Mouse (Mus musculus) intestine, embryonic 14.5 days (tissue): ENCODE data around the gene Ppp1cc. TPM values are rescaled to one million over a fixed set of nuclear protein-coding genes. Genes with fewer than 3 reads are reported as not detected.
"Not testable (repeated sequence)": the region's sequence is repeated elsewhere in the genome, so short reads cannot be mapped to it uniquely, and the experiment has no call there.

Experiments
- ATAC-seq: fragments of 200-750 bp; cut with Nextera tagmentation; replicated peaks from 2 replicates; pipeline ENCODE4 v1.8.0; 2017; ENCODE audit warnings: low read depth, moderate number of reproducible peaks, moderate TSS enrichment, moderate library complexity; ENCODE audit not compliant: low FRiP score, low TSS enrichment
- DNase-seq: peaks from one replicate; pipeline ENCODE4 v3.0.0-alpha.2; 2018; ENCODE audit warnings: low spot score
- H3K27ac ChIP-seq: fragments of 300-500 bp; sonication (generic); 2 replicates; pipeline ENCODE4 v1.5.1; 2014; ENCODE audit warnings: low read depth, mild to moderate bottlenecking, control low read depth
- H3K27me3 ChIP-seq: fragments of 300-500 bp; sonication (generic); replicated peaks from 2 replicates; pipeline ENCODE4 v1.6.1; 2014; ENCODE audit warnings: low read length, control low read depth; ENCODE audit not compliant: control insufficient read depth, insufficient read depth
- H3K36me3 ChIP-seq: fragments of 300-500 bp; sonication (generic); 2 replicates; pipeline ENCODE4 v1.6.1; 2014; ENCODE audit warnings: low read length, control low read depth; ENCODE audit not compliant: control insufficient read depth, insufficient read depth
- H3K4me1 ChIP-seq: fragments of 300-500 bp; sonication (generic); replicated peaks from 2 replicates; pipeline ENCODE4 v1.6.1; 2014; ENCODE audit warnings: low read length, control low read depth, mixed read lengths; ENCODE audit not compliant: control insufficient read depth, insufficient read depth
- H3K4me2 ChIP-seq: fragments of 300-500 bp; sonication (generic); 2 replicates; pipeline ENCODE4 v1.6.1; 2014; ENCODE audit warnings: low read length
- H3K4me3 ChIP-seq: fragments of 300-500 bp; sonication (generic); 2 replicates; pipeline ENCODE4 v1.5.1; 2014; ENCODE audit warnings: low read depth, low read length, control low read depth, mixed read lengths
- H3K9ac ChIP-seq: fragments of 300-500 bp; sonication (generic); 2 replicates; pipeline ENCODE4 v1.6.1; 2014; ENCODE audit warnings: mild to moderate bottlenecking, low read length
- H3K9me3 ChIP-seq: fragments of 300-500 bp; sonication (generic); 2 replicates; pipeline ENCODE4 v1.6.1; 2016; ENCODE audit warnings: low read length, control low read depth; ENCODE audit not compliant: control insufficient read depth
- WGBS: fragments of 180-500 bp; shearing (Covaris S2); extraction: QIAGEN DNeasy Blood & Tissue Kit; methylation state at CpG from one replicate; pipeline ENCODE4 v1.1.7; 2014; 5-methylcytosine and 5-hydroxymethylcytosine counted together
- polyA plus RNA-seq: library from polyadenylated mRNA; unstranded; fragments of >200 nt; fragmentation: Nextera tagmentation; extraction: Ambion mirVana; gene quantifications from 2 replicates; pipeline ENCODE4 v1.2.1, GENCODE M21; 2014

Gene Ppp1cc
- polyA plus RNA-seq, 1 experiment from 2014 or later: 259 TPM

- Histone ChIP-seq H3K27ac (no peak overlapping the region), H3K9me3 (no peaks in the 10 kb centered on the region), H3K36me3 (peaks cover 98% of the 10 kb centered on the region), H3K4me2 (no peak overlapping the region), H3K4me3 (no peak overlapping the region), H3K4me1 (peaks cover 4% of the 10 kb centered on the region), H3K27me3 (no peaks in the 10 kb centered on the region), H3K9ac (no peak overlapping the region)
- no peak for DNase-seq
- 91% methylated on average over 14 of the region's 14 CpGs for WGBS
- ATAC-seq: no peak
These were observed 10.4 kb downstream of the Ppp1cc start for GRCm38 (mm10) chr5:122168344-122169069.

- no peak overlapping the region for H3K4me3 ChIP-seq
- no peaks in the 10 kb centered on the region for H3K9me3 ChIP-seq
- H3K9ac ChIP-seq: no peak overlapping the region
- H3K4me2 ChIP-seq: no peak overlapping the region
- no peak overlapping the region for H3K27ac ChIP-seq
- DNase-seq (no peak), ATAC-seq (no peak)
- no peaks in the 10 kb centered on the region for H3K27me3 ChIP-seq
- 94% methylated on average over 8 of the region's 8 CpGs for WGBS
- peaks cover 88% of the 10 kb centered on the region for H3K36me3 ChIP-seq
- no peaks in the 10 kb centered on the region; the same call in 1 of the 2 replicates for H3K4me1 ChIP-seq
These were observed 13.0 kb downstream of the Ppp1cc start for GRCm38 (mm10) chr5:122171058-122171457.

- Histone ChIP-seq H3K27me3 (no peaks in the 10 kb centered on the region), H3K9me3 (no peaks in the 10 kb centered on the region), H3K36me3 (peaks cover 63% of the 10 kb centered on the region), H3K4me1 (no peaks in the 10 kb centered on the region), H3K4me3 (no peak overlapping the region), H3K4me2 (no peak overlapping the region), H3K9ac (no peak overlapping the region), H3K27ac (no peak overlapping the region)
- ATAC-seq (no peak), DNase-seq (no peak)
- 42% methylated on average over 2 of the region's 2 CpGs for WGBS
These were observed 17.3 kb downstream of the Ppp1cc start for GRCm38 (mm10) chr5:122175402-122175801.

- no peaks in the 10 kb centered on the region for H3K9me3 ChIP-seq
- H3K4me2 ChIP-seq: no peak overlapping the region
- H3K36me3 ChIP-seq: peaks cover 57% of the 10 kb centered on the region
- DNase-seq: no peak
- no peaks in the 10 kb centered on the region for H3K4me1 ChIP-seq
- no peak overlapping the region for H3K4me3 ChIP-seq
- ATAC-seq: no peak
- H3K27ac ChIP-seq: no peak overlapping the region
- no peak overlapping the region for H3K9ac ChIP-seq
- WGBS: 90% methylated on average over 7 of the region's 7 CpGs
- no peaks in the 10 kb centered on the region for H3K27me3 ChIP-seq
These were observed 17.9 kb downstream of the Ppp1cc start for GRCm38 (mm10) chr5:122175961-122176360.

GRCm38 (mm10) chr5:122176398-122176797 is 18.3 kb downstream of the Ppp1cc start:
- Histone ChIP-seq H3K9ac (no peak overlapping the region), H3K27ac (no peak overlapping the region), H3K4me2 (no peak overlapping the region), H3K4me3 (no peak overlapping the region), H3K4me1 (no peaks in the 10 kb centered on the region), H3K36me3 (peaks cover 53% of the 10 kb centered on the region), H3K9me3 (no peaks in the 10 kb centered on the region), H3K27me3 (no peaks in the 10 kb centered on the region)
- DNase-seq: peak; percentile 69
- 53% methylated on average over 1 of the region's 1 CpGs for WGBS
- peak; percentile 57; the same call in 1 of the 2 replicates for ATAC-seq

GRCm38 (mm10) chr5:122179665-122180064 is 21.6 kb downstream of the Ppp1cc start:
- 58% methylated on average over 6 of the region's 6 CpGs for WGBS

GRCm38 (mm10) chr5:122184283-122184806 is 26.3 kb downstream of the Ppp1cc start:
- H3K36me3 ChIP-seq: no peaks in the 10 kb centered on the region
- no peak overlapping the region for H3K4me2 ChIP-seq
- no peak overlapping the region for H3K4me3 ChIP-seq
- DNase-seq (no peak), ATAC-seq (no peak)
- no peaks in the 10 kb centered on the region for H3K4me1 ChIP-seq
- H3K27ac ChIP-seq: no peak overlapping the region
- 87% methylated on average over 7 of the region's 7 CpGs for WGBS
- no peaks in the 10 kb centered on the region for H3K9me3 ChIP-seq
- no peaks in the 10 kb centered on the region for H3K27me3 ChIP-seq
- no peak overlapping the region for H3K9ac ChIP-seq

More at GRCm38 (mm10) chr5:122179665-122180064, 21.6 kb downstream of the Ppp1cc start:
- DNase-seq: no peak
- Histone ChIP-seq H3K27ac (no peak overlapping the region), H3K36me3 (peaks cover 28% of the 10 kb centered on the region), H3K4me2 (no peak overlapping the region), H3K27me3 (no peaks in the 10 kb centered on the region), H3K9ac (no peak overlapping the region), H3K9me3 (no peaks in the 10 kb centered on the region), H3K4me3 (no peak overlapping the region), H3K4me1 (no peaks in the 10 kb centered on the region)
- no peak for ATAC-seq

- 93% methylated on average over 6 of the region's 6 CpGs for WGBS
- not testable (repeated sequence) for H3K9me3 ChIP-seq, H3K4me3 ChIP-seq, H3K27ac ChIP-seq, H3K4me1 ChIP-seq, ATAC-seq, H3K36me3 ChIP-seq, H3K4me2 ChIP-seq, H3K9ac ChIP-seq, H3K27me3 ChIP-seq, DNase-seq
These were observed 26.8 kb downstream of the Ppp1cc start for GRCm38 (mm10) chr5:122184858-122185257.

GRCm38 (mm10) chr5:122189115-122189514 is 31.0 kb downstream of the Ppp1cc start:
- H3K36me3 ChIP-seq: no peaks in the 10 kb centered on the region
- WGBS: 45% methylated on average over 3 of the region's 3 CpGs
- no peaks in the 10 kb centered on the region for H3K27me3 ChIP-seq
- no peaks in the 10 kb centered on the region for H3K4me1 ChIP-seq
- H3K27ac ChIP-seq: no peak overlapping the region
- no peak overlapping the region for H3K4me3 ChIP-seq
- no peak for DNase-seq
- no peak overlapping the region for H3K9ac ChIP-seq
- H3K4me2 ChIP-seq: no peak overlapping the region
- no peaks in the 10 kb centered on the region for H3K9me3 ChIP-seq
- ATAC-seq: no peak
